ENCODE assay signal across 26 mouse cellular contexts in the genomic region with DNA sequence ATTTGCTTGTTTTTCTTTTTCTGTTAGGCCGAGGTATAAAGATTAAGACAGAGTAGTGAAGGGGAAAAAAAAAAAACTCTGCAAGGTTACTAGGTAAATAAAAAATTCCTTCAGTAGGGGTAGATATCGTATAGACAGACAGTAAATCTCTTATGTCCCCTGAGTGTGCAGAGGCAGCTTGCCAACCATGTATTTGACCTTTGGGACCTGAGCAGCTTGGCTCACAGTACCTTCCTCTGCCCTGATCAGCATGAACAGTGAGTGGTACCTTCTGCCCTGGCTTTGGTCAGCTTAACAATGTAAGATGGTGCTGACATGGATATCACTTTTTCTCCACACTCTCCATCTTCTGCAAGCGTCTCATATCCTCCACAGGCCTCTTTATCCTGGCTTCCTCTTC.
DNase-seq lines count a peak whose midpoint lies in the region; TF ChIP-seq lines count a peak whose summit lies in the region.
"Had no signal": no experiment of that assay in that cellular context is flagged by ENCODE, and none has a peak within 500 bp of the region (broad histone marks: within the 10 kb centered on the region; RNA-seq: fewer than 3 reads in every experiment).

No protein-coding gene starts in this region.

- DNase-seq in cerebellum, postnatal 14 days: peak; percentile 62 to 63
- DNase-seq in cerebellum, adult 9-10 months: no peak
- peak; percentile 10 for DNase-seq in liver, adult 2 months (ENCODE audit: extremely low read depth, low read depth, low spot score)
- DNase-seq in liver: no peak
- peak; percentile 33 for DNase-seq in kidney, postnatal 10 days
- DNase-seq in urinary bladder, postnatal 4 days (ENCODE audit: low spot score in 2 of 2): no peak
- no peak for DNase-seq in heart, adult 9 months (ENCODE audit: low spot score in 2 of 2)
- DNase-seq: adrenal gland, postnatal 36 days; cerebellum, adult 18-20 months; cerebellum, postnatal 36 days; embryo, embryonic 11 days; gastrocnemius, postnatal 14 days; heart, postnatal 4 days; lung, adult 2 months; lung, postnatal 14 days; right cerebral cortex, adult 18-20 months; spleen, adult 18-20 months; thymus, postnatal 25 days had no signal

- no peak for TF ChIP-seq POLR2A in liver, adult 2 months (IDR thresholded peaks at IDR 0.05; ENCODE audit: extremely low read depth, insufficient read depth, low read length)

- WGBS in liver, adult 2 months: 49% methylated on average over 3 of the region's 3 CpGs

- H3K4me1 ChIP-seq in liver, adult 2 months (ENCODE audit: control insufficient read depth, insufficient read depth, low read length): no peaks in the 10 kb centered on the region
- H3K4me1 ChIP-seq: embryonic facial prominence, embryonic 12.5 days; midbrain, embryonic 15.5 days had no signal

- H3K9ac ChIP-seq in liver, adult 2 months (ENCODE audit: low read depth, low read length): no peak overlapping the region
- H3K9ac ChIP-seq: embryonic facial prominence, embryonic 12.5 days; heart, embryonic 12.5 days; hindbrain, embryonic 13.5 days; liver, embryonic 14.5 days; midbrain, embryonic 15.5 days had no signal

- no peak overlapping the region for H3K27ac ChIP-seq in liver, adult 2 months (replicated peaks; ENCODE audit: insufficient read depth, low read depth, low read length)
- H3K27ac ChIP-seq: embryonic facial prominence, embryonic 12.5 days; hindbrain, embryonic 13.5 days; left cerebral cortex, adult 2 months; liver, embryonic 14.5 days; midbrain, embryonic 10.5 days; midbrain, embryonic 15.5 days had no signal

- H3K79me2 ChIP-seq in liver, adult 2 months (ENCODE audit: control insufficient read depth, insufficient read depth, low read length): no peaks in the 10 kb centered on the region

- no peak for TF ChIP-seq CTCF in liver, adult 2 months (IDR thresholded peaks at IDR 0.05; ENCODE audit: low read depth, low read length)

- no peak overlapping the region for H3K4me3 ChIP-seq in liver, adult 2 months (ENCODE audit: insufficient read depth, low read depth, low read length)
- H3K4me3 ChIP-seq: embryonic facial prominence, embryonic 12.5 days; heart, embryonic 12.5 days; hindbrain, embryonic 13.5 days; left cerebral cortex, adult 2 months; midbrain, embryonic 10.5 days; midbrain, embryonic 15.5 days had no signal

- no peaks in the 10 kb centered on the region for H3K36me3 ChIP-seq in liver, adult 2 months (ENCODE audit: control insufficient read depth, insufficient read depth, low read length)
- H3K36me3 ChIP-seq: embryonic facial prominence, embryonic 12.5 days; heart, embryonic 12.5 days; hindbrain, embryonic 13.5 days; midbrain, embryonic 10.5 days; midbrain, embryonic 15.5 days had no signal

- no peaks in the 10 kb centered on the region for H3K27me3 ChIP-seq in liver, adult 2 months (ENCODE audit: control insufficient read depth, insufficient read depth, low read length)
- H3K27me3 ChIP-seq: embryonic facial prominence, embryonic 12.5 days; heart, embryonic 12.5 days; hindbrain, embryonic 13.5 days; Patski had no signal

Comparison
In these comparisons a context has a peak if more than half of its experiments do, and no peak if none do; other contexts are left out.
1. DNase-seq: peak in cerebellum, postnatal 14 days (2 of 2), liver, adult 2 months (single experiment) and kidney, postnatal 10 days (single experiment); none in cerebellum, adult 9-10 months (single experiment), liver (single experiment), urinary bladder, postnatal 4 days (0 of 2) and heart, adult 9 months (0 of 2).